Mouse (Mus musculus): ENCODE results near the gene Fkbp4. TPM values are rescaled to one million over a fixed set of nuclear protein-coding genes. Genes with fewer than 3 reads are reported as not detected.

Fkbp4 gene
- polyA plus RNA-seq, 1 experiment from 2014 or later: 601 TPM

Other genes starting within 250 kb of the Fkbp4 start
- gene Tead4, start 137.9 kb downstream of the Fkbp4 start, polyA plus RNA-seq (2014; fragmentation: Nextera tagmentation; extraction: Ambion mirVana): 1.1 TPM in 2 replicates
- gene Tulp3, start 82.8 kb downstream of the Fkbp4 start, polyA plus RNA-seq (2014; fragmentation: Nextera tagmentation; extraction: Ambion mirVana): 17.7 and 23.7 TPM in 2 replicates
- gene Rhno1, start 75.8 kb downstream of the Fkbp4 start, polyA plus RNA-seq (2014; fragmentation: Nextera tagmentation; extraction: Ambion mirVana): 197 and 205 TPM in 2 replicates
- 89.6 and 91.9 TPM in 2 replicates for gene Foxm1, start 75.7 kb downstream of the Fkbp4 start, polyA plus RNA-seq (2014; fragmentation: Nextera tagmentation; extraction: Ambion mirVana)
- 0.51 and 0.84 TPM in 2 replicates for gene Tex52, start 63.2 kb downstream of the Fkbp4 start, polyA plus RNA-seq (2014; fragmentation: Nextera tagmentation; extraction: Ambion mirVana)
- not detected in 2 replicates for gene Gm44596, start 63.2 kb downstream of the Fkbp4 start, polyA plus RNA-seq (2014; fragmentation: Nextera tagmentation; extraction: Ambion mirVana)
- gene Nrip2, start 39.4 kb downstream of the Fkbp4 start, polyA plus RNA-seq (2014; fragmentation: Nextera tagmentation; extraction: Ambion mirVana): 2.7 and 3.8 TPM in 2 replicates
- gene Itfg2, start 13.7 kb downstream of the Fkbp4 start, polyA plus RNA-seq (2014; fragmentation: Nextera tagmentation; extraction: Ambion mirVana): 34.6 and 35.3 TPM in 2 replicates
- 0.05 TPM in 1 of 2 replicates, not detected in the other for gene Pzp, start 88.0 kb upstream of the Fkbp4 start, polyA plus RNA-seq (2014; fragmentation: Nextera tagmentation; extraction: Ambion mirVana)
- not detected in 2 replicates for gene A2ml1, start 142.9 kb upstream of the Fkbp4 start, polyA plus RNA-seq (2014; fragmentation: Nextera tagmentation; extraction: Ambion mirVana)
- not detected in 2 replicates for gene Klrb1a, start 184.9 kb upstream of the Fkbp4 start, polyA plus RNA-seq (2014; fragmentation: Nextera tagmentation; extraction: Ambion mirVana)
- gene Clec2h, start 223.7 kb upstream of the Fkbp4 start, polyA plus RNA-seq (2014; fragmentation: Nextera tagmentation; extraction: Ambion mirVana): not detected in 2 replicates